Mouse (Mus musculus) layer of hippocampus, postnatal 36 days (tissue): Measurements from ENCODE around the gene Nploc4. TPM values are rescaled to one million over a fixed set of nuclear protein-coding genes. Genes with fewer than 3 reads are reported as not detected.
"Not testable (repeated sequence)": the region's sequence is repeated elsewhere in the genome, so short reads cannot be mapped to it uniquely, and the experiment has no call there.

Experiments
- DNase-seq, 2 experiments: peaks; one replicate each; pipeline ENCODE4 v3.0.0; 2022
- total RNA-seq, 2 experiments: library from RNA; stranded (reverse); gene quantifications; 2 replicates each; pipeline ENCODE4 v1.2.3; 2021

The Nploc4 gene
- total RNA-seq, 2 experiments from 2014 or later = 59.9 to 64.4 TPM

- no peak for DNase-seq
Measured at GRCm38 (mm10) chr11:120442344-120442743, 4.8 kb upstream of the Nploc4 start, which contains the start of gene Tspan10. Gene Tspan10 (plus strand): TSS chr11:120442644.

GRCm38 (mm10) chr11:120437857-120438385 lies 413 bp upstream of the Nploc4 start:
- DNase-seq = no peak

GRCm38 (mm10) chr11:120426727-120427126 lies 10.8 kb downstream of the Nploc4 start:
- no peak for DNase-seq

- DNase-seq = peak; percentile 41 to 50
Measured at GRCm38 (mm10) chr11:120423569-120424295, 13.8 kb downstream of the Nploc4 start.

- no peak for DNase-seq
Measured at GRCm38 (mm10) chr11:120422651-120423568, 14.6 kb downstream of the Nploc4 start.

GRCm38 (mm10) chr11:120418592-120418991 lies 18.9 kb downstream of the Nploc4 start:
- DNase-seq = no peak

- DNase-seq = no peak
Measured at GRCm38 (mm10) chr11:120417852-120418251, 19.7 kb downstream of the Nploc4 start.

GRCm38 (mm10) chr11:120413621-120414020 lies 23.9 kb downstream of the Nploc4 start:
- not testable (repeated sequence) for DNase-seq

- no peak for DNase-seq
Measured at GRCm38 (mm10) chr11:120406445-120406844, 31.1 kb downstream of the Nploc4 start.

- DNase-seq = no peak
Measured at GRCm38 (mm10) chr11:120405867-120406266, 31.6 kb downstream of the Nploc4 start.

GRCm38 (mm10) chr11:120404814-120405213 lies 32.7 kb downstream of the Nploc4 start:
- no peak for DNase-seq

GRCm38 (mm10) chr11:120399319-120399718 lies 38.2 kb downstream of the Nploc4 start:
- DNase-seq = no peak

GRCm38 (mm10) chr11:120397602-120398001 lies 39.9 kb downstream of the Nploc4 start:
- no peak for DNase-seq

- DNase-seq = no peak
Measured at GRCm38 (mm10) chr11:120395661-120396060, 41.8 kb downstream of the Nploc4 start.

GRCm38 (mm10) chr11:120388580-120388979 lies 48.9 kb downstream of the Nploc4 start:
- no peak for DNase-seq

GRCm38 (mm10) chr11:120387157-120387556 lies 50.4 kb downstream of the Nploc4 start:
- no peak for DNase-seq

GRCm38 (mm10) chr11:120386632-120387031 lies 50.9 kb downstream of the Nploc4 start:
- DNase-seq = no peak

GRCm38 (mm10) chr11:120382509-120382908 lies 55.0 kb downstream of the Nploc4 start:
- DNase-seq = no peak

- DNase-seq = no peak
Measured at GRCm38 (mm10) chr11:120381157-120381556, 56.4 kb downstream of the Nploc4 start.

- DNase-seq = no peak
Measured at GRCm38 (mm10) chr11:120380271-120380670, 57.2 kb downstream of the Nploc4 start.

- DNase-seq = peak; percentile 83 to 86
Measured at GRCm38 (mm10) chr11:120378611-120379540, 58.6 kb downstream of the Nploc4 start, which contains the start of gene Faap100. Gene Faap100 (minus strand): TSS chr11:120378764.
